Mouse (Mus musculus) hindbrain, embryonic 11.5 days (tissue): ENCODE measurements around the gene Mbd3. TPM values are rescaled to one million over a fixed set of nuclear protein-coding genes. Genes with fewer than 3 reads are reported as not detected.
A peak's percentile ranks its signal among the peaks of the same experiment; 100 is the strongest.

ENCODE experiments used
- ATAC-seq: fragments of 200-750 bp; cut with Nextera tagmentation; 2 replicates; pipeline ENCODE4 v1.8.0; 2017; ENCODE audit warnings: mild to moderate bottlenecking, moderate TSS enrichment, moderate library complexity; ENCODE audit not compliant: low FRiP score
- DNase-seq: peaks from one replicate; pipeline ENCODE4 v3.0.0-alpha.2; 2015; ENCODE audit warnings: low spot score
- H3K27ac ChIP-seq: fragments of 300-500 bp; sonication (generic); 2 replicates; pipeline ENCODE4 v1.5.1; 2014; ENCODE audit warnings: mild to moderate bottlenecking, low read depth, low read length
- H3K27me3 ChIP-seq: fragments of 300-500 bp; sonication (generic); 2 replicates; pipeline ENCODE4 v1.6.1; 2014; ENCODE audit warnings: mild to moderate bottlenecking, low read length, moderate library complexity, mixed read lengths; ENCODE audit not compliant: control insufficient read depth, insufficient read depth
- H3K36me3 ChIP-seq: fragments of 300-500 bp; sonication (generic); 2 replicates; pipeline ENCODE4 v1.6.1; 2014; ENCODE audit warnings: mild to moderate bottlenecking, low read length, moderate library complexity, mixed read lengths; ENCODE audit not compliant: control insufficient read depth, insufficient read depth
- H3K4me1 ChIP-seq: fragments of 300-500 bp; sonication (generic); replicated peaks from 2 replicates; pipeline ENCODE4 v1.6.1; 2014; ENCODE audit warnings: low read length, mixed read lengths; ENCODE audit not compliant: control insufficient read depth, insufficient read depth
- H3K4me2 ChIP-seq: fragments of 300-500 bp; sonication (generic); replicated peaks from 2 replicates; pipeline ENCODE4 v1.6.1; 2014; ENCODE audit warnings: mild to moderate bottlenecking, low read depth, low read length
- H3K4me3 ChIP-seq: fragments of 300-500 bp; sonication (generic); 2 replicates; pipeline ENCODE4 v1.5.1; 2014; ENCODE audit warnings: low read depth, low read length
- H3K9ac ChIP-seq: fragments of 300-500 bp; sonication (generic); 2 replicates; pipeline ENCODE4 v1.6.1; 2014; ENCODE audit warnings: low read depth, low read length
- H3K9me3 ChIP-seq: fragments of 300-500 bp; sonication (generic); 2 replicates; pipeline ENCODE4 v1.6.1; 2016; ENCODE audit warnings: low read length; ENCODE audit not compliant: control insufficient read depth
- WGBS: fragments of 180-500 bp; shearing (Covaris S2); extraction: QIAGEN DNeasy Blood & Tissue Kit; methylation state at CpG from one replicate; pipeline ENCODE4 v1.1.7; 2014; 5-methylcytosine and 5-hydroxymethylcytosine counted together
- polyA plus RNA-seq: library from polyadenylated mRNA; unstranded; fragments of >200 nt; fragmentation: Nextera tagmentation; extraction: Ambion mirVana; gene quantifications from 2 replicates; pipeline ENCODE4 v1.2.1, GENCODE M21; 2014

The Mbd3 gene
- polyA plus RNA-seq, 1 experiment from 2014 or later = 240 TPM

DNA sequence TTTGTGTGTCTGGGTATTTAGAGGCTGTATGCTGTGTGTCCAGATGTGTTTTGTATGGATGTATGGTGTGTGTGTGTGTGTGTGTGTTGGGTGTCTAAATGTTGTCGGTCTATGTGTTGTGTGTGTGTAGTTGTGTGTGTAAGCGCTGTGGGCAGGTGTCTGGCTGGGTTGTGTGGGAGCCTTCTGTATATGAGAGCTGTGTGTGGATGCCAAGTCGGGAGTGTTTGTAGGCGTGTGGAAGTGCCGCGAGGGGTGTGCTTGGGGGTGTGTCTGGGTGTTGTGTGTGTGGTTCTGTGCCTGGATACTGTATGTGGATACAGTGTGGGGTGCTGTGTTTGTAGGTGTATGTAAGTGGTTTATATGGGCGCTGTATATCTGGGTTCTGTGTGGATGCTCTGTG lies 42.0 kb downstream of the Mbd3 start:
- Histone ChIP-seq H3K9me3 (no peaks in the 10 kb centered on the region), H3K36me3 (no peaks in the 10 kb centered on the region), H3K9ac (no peak overlapping the region), H3K27me3 (peaks cover 74% of the 10 kb centered on the region), H3K4me3 (no peak overlapping the region), H3K27ac (no peak overlapping the region), H3K4me2 (no peak overlapping the region), H3K4me1 (peaks cover 6% of the 10 kb centered on the region; the same call in 1 of the 2 replicates)
- 40% methylated on average over 7 of the region's 7 CpGs for WGBS
- DNase-seq = no peak
- no peak for ATAC-seq

- H3K9me3 ChIP-seq = no peaks in the 10 kb centered on the region
- no peaks in the 10 kb centered on the region for H3K36me3 ChIP-seq
- peak overlapping the region; percentile 24 for H3K4me3 ChIP-seq
- H3K27ac ChIP-seq = no peak overlapping the region
- H3K9ac ChIP-seq = no peak overlapping the region
- ATAC-seq (no peak), DNase-seq (no peak)
- peaks cover 6% of the 10 kb centered on the region; the same call in 1 of the 2 replicates for H3K4me1 ChIP-seq
- 3% methylated on average over 34 of the region's 34 CpGs for WGBS
- peak overlapping the region; percentile 31 for H3K4me2 ChIP-seq
- H3K27me3 ChIP-seq = peaks cover 78% of the 10 kb centered on the region
Measured at GRCm38 (mm10) chr10:80356737-80357136, 42.6 kb downstream of the Mbd3 start.

- no peak within 1 kb of the TSS for H3K27ac ChIP-seq
- ATAC-seq (no peak), DNase-seq (peak; percentile 45)
- H3K9me3 ChIP-seq = no peaks in the 10 kb centered on the region
- H3K4me3 ChIP-seq = peak within 1 kb of the TSS; percentile 24
- H3K9ac ChIP-seq = no peak within 1 kb of the TSS
- no peaks in the 10 kb centered on the region for H3K36me3 ChIP-seq
- H3K27me3 ChIP-seq = peaks cover 84% of the 10 kb centered on the region
- H3K4me2 ChIP-seq = peak within 1 kb of the TSS; percentile 31
- WGBS = under 1% methylated on average over 51 of the region's 53 CpGs
- peaks cover 6% of the 10 kb centered on the region; the same call in 1 of the 2 replicates for H3K4me1 ChIP-seq
Measured at GRCm38 (mm10) chr10:80356001-80356682, 43.2 kb downstream of the Mbd3 start, which contains the start of gene Plk5. Gene Plk5, plus strand, starts transcription at chr10:80356459.

DNA sequence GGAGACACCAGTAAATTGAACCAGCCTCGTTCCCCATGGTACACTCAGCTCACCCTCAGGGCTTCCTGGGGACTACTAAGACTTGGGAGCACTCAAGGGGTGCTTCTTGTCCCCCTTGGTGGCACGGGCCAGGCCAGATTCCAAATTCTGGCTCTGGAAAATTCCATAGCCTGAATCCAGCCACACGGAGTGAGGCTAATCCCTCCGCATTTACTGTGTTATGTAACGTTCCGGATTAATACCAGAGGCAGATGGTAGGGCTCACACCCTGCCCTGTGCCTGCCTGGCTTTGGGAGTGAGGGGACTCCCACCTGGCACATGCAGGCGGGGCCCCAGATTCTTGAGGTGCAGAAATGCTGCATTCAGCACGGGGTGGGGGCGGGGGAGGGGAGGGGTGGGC lies 43.9 kb downstream of the Mbd3 start:
- peaks cover 90% of the 10 kb centered on the region for H3K27me3 ChIP-seq
- H3K4me2 ChIP-seq = no peak overlapping the region
- 13% methylated on average over 7 of the region's 9 CpGs for WGBS
- ATAC-seq = no peak
- no peaks in the 10 kb centered on the region for H3K9me3 ChIP-seq
- H3K4me1 ChIP-seq = peaks cover 6% of the 10 kb centered on the region; the same call in 1 of the 2 replicates
- H3K36me3 ChIP-seq = no peaks in the 10 kb centered on the region
- no peak overlapping the region for H3K27ac ChIP-seq
- H3K9ac ChIP-seq = no peak overlapping the region
- no peak overlapping the region for H3K4me3 ChIP-seq
- no peak for DNase-seq

- Histone ChIP-seq H3K4me2 (no peak overlapping the region), H3K27me3 (peaks cover 92% of the 10 kb centered on the region), H3K9me3 (no peaks in the 10 kb centered on the region), H3K4me3 (no peak overlapping the region), H3K9ac (0 out of 2 replicates have a peak overlapping the region, but pooled peaks have one; percentile 11), H3K4me1 (peaks cover 9% of the 10 kb centered on the region), H3K36me3 (no peaks in the 10 kb centered on the region), H3K27ac (no peak overlapping the region)
- WGBS = 65% methylated on average over 8 of the region's 8 CpGs
- ATAC-seq (no peak), DNase-seq (no peak)
Measured at GRCm38 (mm10) chr10:80352727-80353126, 46.6 kb downstream of the Mbd3 start.

GRCm38 (mm10) chr10:80351896-80352295 lies 47.5 kb downstream of the Mbd3 start:
- Histone ChIP-seq H3K4me1 (peaks cover 9% of the 10 kb centered on the region), H3K27me3 (peaks cover 91% of the 10 kb centered on the region), H3K9me3 (no peaks in the 10 kb centered on the region), H3K36me3 (no peaks in the 10 kb centered on the region), H3K4me3 (no peak overlapping the region), H3K27ac (no peak overlapping the region), H3K9ac (no peak overlapping the region), H3K4me2 (no peak overlapping the region)
- ATAC-seq (no peak), DNase-seq (no peak)
- WGBS = 21% methylated on average over 11 of the region's 11 CpGs

- H3K36me3 ChIP-seq = no peaks in the 10 kb centered on the region
Measured at GRCm38 (mm10) chr10:80350292-80350691, 49.1 kb downstream of the Mbd3 start.

GRCm38 (mm10) chr10:80348981-80349380 lies 50.4 kb downstream of the Mbd3 start:
- Histone ChIP-seq H3K27me3 (peaks cover 87% of the 10 kb centered on the region), H3K4me1 (peaks cover 4% of the 10 kb centered on the region; the same call in 1 of the 2 replicates), H3K9me3 (no peaks in the 10 kb centered on the region), H3K4me2 (no peak overlapping the region), H3K4me3 (no peak overlapping the region), H3K27ac (no peak overlapping the region), H3K36me3 (no peaks in the 10 kb centered on the region), H3K9ac (no peak overlapping the region)
- DNase-seq = no peak
- ATAC-seq = no peak
- 22% methylated on average over 19 of the region's 26 CpGs for WGBS

More at GRCm38 (mm10) chr10:80350292-80350691, 49.1 kb downstream of the Mbd3 start:
- H3K9ac ChIP-seq = no peak overlapping the region
- H3K9me3 ChIP-seq = no peaks in the 10 kb centered on the region
- DNase-seq (peak; percentile 94), ATAC-seq (peak; percentile 69)
- H3K27me3 ChIP-seq = peaks cover 85% of the 10 kb centered on the region
- 8% methylated on average over 7 of the region's 7 CpGs for WGBS
- no peak overlapping the region for H3K4me3 ChIP-seq
- peaks cover 4% of the 10 kb centered on the region; the same call in 1 of the 2 replicates for H3K4me1 ChIP-seq
- H3K4me2 ChIP-seq = no peak overlapping the region
- no peak overlapping the region for H3K27ac ChIP-seq
